Mouse (Mus musculus): ENCODE data around the gene Pxn. TPM values are rescaled to one million over a fixed set of nuclear protein-coding genes. Genes with fewer than 3 reads are reported as not detected.

Pxn gene
- polyA plus RNA-seq, 3 experiments from 2014 or later, result 13.7 to 22.1 (median 16.7) TPM

- no peak for ATAC-seq
Measured at GRCm38 (mm10) chr5:115586166-115586565, 79.7 kb downstream of the Pxn start.

- ATAC-seq, result no peak
Measured at GRCm38 (mm10) chr5:115586780-115587179, 80.3 kb downstream of the Pxn start.

- ATAC-seq, result no peak
Measured at GRCm38 (mm10) chr5:115591028-115591427, 84.6 kb downstream of the Pxn start.

DNA sequence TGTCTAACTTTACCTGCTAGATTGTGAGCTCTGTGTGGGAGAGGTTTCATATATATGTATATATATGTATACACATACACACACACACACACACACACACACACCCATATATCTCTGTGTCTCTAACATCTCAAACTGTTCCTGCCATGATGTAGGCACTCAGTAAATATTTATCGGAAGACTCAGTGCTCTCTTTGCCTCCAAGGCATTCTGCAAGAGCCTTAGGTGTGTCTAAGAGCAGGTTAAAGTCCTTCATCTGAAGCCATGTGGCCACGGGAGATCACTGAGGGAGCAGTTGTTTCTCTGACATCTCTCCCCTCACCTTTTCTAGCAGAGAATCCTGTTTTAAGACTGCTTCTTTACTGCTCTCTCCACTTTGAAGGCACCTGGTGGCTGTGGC, 85.0 kb downstream of the Pxn start:
- ATAC-seq, result no peak

DNA sequence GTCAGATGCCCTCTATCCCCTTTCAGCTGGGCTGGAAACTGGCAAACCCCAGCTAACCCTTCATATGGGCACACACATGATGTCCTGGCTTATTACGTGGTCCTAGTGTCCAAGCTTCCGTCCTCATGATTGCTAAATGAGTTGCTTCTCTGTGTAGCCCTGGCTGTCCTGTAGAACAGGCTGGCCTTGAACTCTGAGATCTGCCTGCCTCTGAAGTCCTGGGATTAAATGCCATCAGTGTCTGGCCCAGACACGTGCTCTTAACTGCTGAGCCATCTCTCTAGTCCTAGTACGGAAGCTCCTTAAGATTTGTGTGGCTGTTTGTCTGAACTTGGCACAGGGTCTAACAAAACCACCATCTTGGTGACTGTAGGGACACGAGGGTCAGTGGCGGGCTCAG, 97.1 kb downstream of the Pxn start:
- no peak for ATAC-seq

Other genes with a start within 250 kb of the Pxn start
- gene Rnf10, start 233.8 kb upstream of the Pxn start, polyA plus RNA-seq (2017; shearing (Covaris generic)), result 10 to 100 TPM; 29.8 to 37.7 (median 35.6) TPM
- 10 to 100 TPM; 26.0 to 35.4 (median 31.6) TPM for gene Coq5, start 227.0 kb upstream of the Pxn start, polyA plus RNA-seq (2017; shearing (Covaris generic))
- 100 to 1,000 TPM; 360 to 571 (median 381) TPM for gene Dynll1, start 205.7 kb upstream of the Pxn start, polyA plus RNA-seq (2017; shearing (Covaris generic))
- 10 to 100 TPM; 15.7 to 26.8 (median 26.5) TPM for gene Srsf9, start 179.5 kb upstream of the Pxn start, polyA plus RNA-seq (2017; shearing (Covaris generic))
- gene Gatc, start 165.5 kb upstream of the Pxn start, polyA plus RNA-seq (2017; shearing (Covaris generic)), result 10 to 100 TPM; 10.7 to 12.5 (median 11.3) TPM
- 10 to 100 TPM; 40.3 to 56.5 (median 51.5) TPM for gene Triap1, start 165.5 kb upstream of the Pxn start, polyA plus RNA-seq (2017; shearing (Covaris generic))
- gene Cox6a1, start 157.7 kb upstream of the Pxn start, polyA plus RNA-seq (2017; shearing (Covaris generic)), result 100 to 1,000 TPM; 550 to 644 (median 560) TPM
- gene Msi1, start 77.1 kb upstream of the Pxn start, polyA plus RNA-seq (2017; shearing (Covaris generic)), result not detected
- gene Pla2g1b, start 40.4 kb upstream of the Pxn start, polyA plus RNA-seq (2017; shearing (Covaris generic)), result not detected
- gene Sirt4, start 22.0 kb upstream of the Pxn start, polyA plus RNA-seq (2017; shearing (Covaris generic)), result 10 to 100 TPM; 12.0 to 18.5 (median 14.8) TPM
- gene Rplp0, start 52.8 kb downstream of the Pxn start, polyA plus RNA-seq (2017; shearing (Covaris generic)), result 1,000 to 10,000 TPM; 3,093 to 3,894 (median 3,885) TPM
- 10 to 100 TPM; 24.7 to 36.4 (median 28.6) TPM for gene Gcn1l1, start 58.6 kb downstream of the Pxn start, polyA plus RNA-seq (2017; shearing (Covaris generic))
- 10 to 100 TPM in 1 of 3 experiments, 1 to 10 TPM in 2; 7.3 to 10.6 (median 9.7) TPM for gene Rab35, start 125.2 kb downstream of the Pxn start, polyA plus RNA-seq (2017; shearing (Covaris generic))
- 10 to 100 TPM in 2 of 3 experiments, 1 to 10 TPM in 1; 6.2 to 24.7 (median 20.6) TPM for gene Bicdl1, start 224.9 kb downstream of the Pxn start, polyA plus RNA-seq (2017; shearing (Covaris generic))